Mouse (Mus musculus) forebrain, embryonic 10.5 days (tissue): Measurements from ENCODE around the gene Atf5. TPM values are rescaled to one million over a fixed set of nuclear protein-coding genes. Genes with fewer than 3 reads are reported as not detected.

Experiments used
- DNase-seq: peaks from one replicate; pipeline ENCODE4 v3.0.0-alpha.2; 2017; ENCODE audit warnings: low spot score; ENCODE audit errors: extremely low spot score
- H3K27ac ChIP-seq: fragments of 300-500 bp; sonication (generic); 2 replicates; pipeline ENCODE4 v1.5.1; 2016; ENCODE audit warnings: mild to moderate bottlenecking
- H3K27me3 ChIP-seq: fragments of 300-500 bp; sonication (generic); 2 replicates; pipeline ENCODE4 v1.6.1; 2016; ENCODE audit warnings: mild to moderate bottlenecking; ENCODE audit not compliant: poor library complexity, severe bottlenecking
- H3K36me3 ChIP-seq: fragments of 300-500 bp; sonication (generic); replicated peaks from 2 replicates; pipeline ENCODE4 v1.6.1; 2016; ENCODE audit warnings: mild to moderate bottlenecking, moderate library complexity
- H3K4me1 ChIP-seq: fragments of 300-500 bp; sonication (generic); 2 replicates; pipeline ENCODE4 v1.6.1; 2016
- H3K4me3 ChIP-seq: fragments of 300-500 bp; sonication (generic); 2 replicates; pipeline ENCODE4 v1.5.1; 2016; ENCODE audit warnings: mild to moderate bottlenecking, moderate library complexity
- H3K9me3 ChIP-seq: fragments of 300-500 bp; sonication (generic); 2 replicates; pipeline ENCODE4 v1.6.1; 2016; ENCODE audit warnings: mild to moderate bottlenecking, moderate library complexity
- WGBS: fragments of 180-500 bp; shearing (Covaris S2); methylation state at CpG from one replicate; pipeline ENCODE4 v1.1.7; 2016; 5-methylcytosine and 5-hydroxymethylcytosine counted together
- polyA plus RNA-seq: library from polyadenylated mRNA; unstranded; fragments of >200 nt; fragmentation: Nextera tagmentation; extraction: Ambion mirVana; gene quantifications from 2 replicates; pipeline ENCODE4 v1.2.1, GENCODE M21; 2016

Atf5 gene
- polyA plus RNA-seq, 1 experiment from 2014 or later, result 3.3 TPM

DNA sequence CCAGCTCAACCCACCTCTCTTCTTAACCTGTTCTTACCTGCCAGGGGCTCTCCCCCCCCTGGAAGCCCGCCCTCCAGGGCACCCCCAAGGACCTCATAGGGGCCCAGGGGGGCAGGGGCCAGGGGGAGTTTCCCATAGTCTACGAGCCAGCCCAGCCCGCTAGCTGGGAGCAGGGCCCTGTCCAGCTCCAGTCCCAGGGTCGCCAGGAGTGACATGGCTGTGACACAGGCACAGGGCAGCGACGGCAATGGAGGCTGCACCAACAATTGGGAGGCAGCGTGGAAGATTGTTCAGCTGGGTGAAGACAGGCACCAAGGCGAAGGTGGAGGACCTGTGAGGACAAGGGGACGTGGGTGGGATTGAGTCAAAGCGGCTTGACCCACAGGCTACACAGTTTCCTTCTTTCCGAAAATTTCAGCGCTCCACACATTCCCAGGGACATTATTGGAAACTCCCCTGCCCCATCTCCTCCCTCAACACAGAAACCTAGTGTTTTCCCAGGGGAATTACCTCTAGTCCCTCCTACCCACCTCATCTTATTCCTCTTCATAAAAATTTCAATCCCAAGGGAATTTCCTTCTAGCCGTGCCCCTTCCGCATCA, 1.4 kb downstream of the Atf5 start:
- peak overlapping the region; percentile 90 for H3K4me3 ChIP-seq
- 31% methylated on average over 14 of the region's 14 CpGs for WGBS
- H3K4me1 ChIP-seq, result peaks cover 45% of the 10 kb centered on the region
- no peaks in the 10 kb centered on the region for H3K27me3 ChIP-seq
- H3K9me3 ChIP-seq, result no peaks in the 10 kb centered on the region
- DNase-seq, result no peak
- peaks cover 65% of the 10 kb centered on the region for H3K36me3 ChIP-seq
- H3K27ac ChIP-seq, result peak overlapping the region; percentile 99

DNA sequence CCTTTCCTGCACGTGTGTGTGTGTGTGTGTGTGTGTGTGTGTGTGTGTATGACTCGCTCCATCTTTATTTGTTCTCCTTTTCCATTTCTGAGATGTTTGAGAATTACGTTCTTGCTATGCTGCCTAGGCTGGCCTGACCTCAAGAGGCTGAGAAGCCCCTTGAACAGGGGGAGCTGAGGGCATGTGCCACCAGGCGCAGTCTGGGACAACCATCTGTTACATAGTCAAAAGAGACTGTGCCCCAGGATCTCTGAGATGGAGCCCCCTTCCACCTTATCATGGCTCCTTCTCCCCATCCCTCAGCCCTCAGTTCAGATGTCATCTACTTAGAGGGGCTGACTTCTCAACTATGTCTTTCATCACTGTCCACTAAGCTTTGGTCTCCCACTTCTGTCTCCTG, 2.0 kb downstream of the Atf5 start:
- no peak for DNase-seq
- Histone ChIP-seq H3K4me1 (peaks cover 39% of the 10 kb centered on the region), H3K36me3 (peaks cover 58% of the 10 kb centered on the region)

DNA sequence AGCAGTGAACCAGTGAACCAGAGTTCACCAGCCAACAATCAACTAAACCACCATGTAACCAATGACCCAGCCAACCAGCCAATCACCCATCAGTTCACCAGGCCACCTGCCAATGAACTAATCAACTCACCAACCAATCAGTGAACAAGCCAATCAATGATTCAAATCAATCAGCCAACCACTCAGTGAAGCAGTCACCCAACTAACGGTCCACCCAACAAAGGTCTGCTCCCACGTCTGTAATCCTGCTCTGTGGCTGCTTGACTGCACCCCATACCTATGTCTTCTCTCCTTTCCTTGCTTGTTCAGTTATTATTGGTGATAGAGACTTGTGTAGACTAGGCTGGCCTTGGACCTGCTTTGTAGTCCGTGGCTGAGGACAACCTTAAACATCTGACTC, 2.5 kb downstream of the Atf5 start:
- H3K27me3 ChIP-seq, result no peaks in the 10 kb centered on the region
- peaks cover 34% of the 10 kb centered on the region for H3K4me1 ChIP-seq
- H3K27ac ChIP-seq, result no peak overlapping the region
- no peak overlapping the region for H3K4me3 ChIP-seq
- H3K36me3 ChIP-seq, result peaks cover 54% of the 10 kb centered on the region
- DNase-seq, result no peak
- WGBS, result 92% methylated on average over 3 of the region's 3 CpGs
- no peaks in the 10 kb centered on the region for H3K9me3 ChIP-seq

More for the DNA sequence above, 2.0 kb downstream of the Atf5 start:
- H3K27ac ChIP-seq, result peak overlapping the region; percentile 99
- peak overlapping the region; percentile 90 for H3K4me3 ChIP-seq
- no peaks in the 10 kb centered on the region for H3K27me3 ChIP-seq
- no peaks in the 10 kb centered on the region for H3K9me3 ChIP-seq
- WGBS, result 91% methylated on average over 4 of the region's 4 CpGs

DNA sequence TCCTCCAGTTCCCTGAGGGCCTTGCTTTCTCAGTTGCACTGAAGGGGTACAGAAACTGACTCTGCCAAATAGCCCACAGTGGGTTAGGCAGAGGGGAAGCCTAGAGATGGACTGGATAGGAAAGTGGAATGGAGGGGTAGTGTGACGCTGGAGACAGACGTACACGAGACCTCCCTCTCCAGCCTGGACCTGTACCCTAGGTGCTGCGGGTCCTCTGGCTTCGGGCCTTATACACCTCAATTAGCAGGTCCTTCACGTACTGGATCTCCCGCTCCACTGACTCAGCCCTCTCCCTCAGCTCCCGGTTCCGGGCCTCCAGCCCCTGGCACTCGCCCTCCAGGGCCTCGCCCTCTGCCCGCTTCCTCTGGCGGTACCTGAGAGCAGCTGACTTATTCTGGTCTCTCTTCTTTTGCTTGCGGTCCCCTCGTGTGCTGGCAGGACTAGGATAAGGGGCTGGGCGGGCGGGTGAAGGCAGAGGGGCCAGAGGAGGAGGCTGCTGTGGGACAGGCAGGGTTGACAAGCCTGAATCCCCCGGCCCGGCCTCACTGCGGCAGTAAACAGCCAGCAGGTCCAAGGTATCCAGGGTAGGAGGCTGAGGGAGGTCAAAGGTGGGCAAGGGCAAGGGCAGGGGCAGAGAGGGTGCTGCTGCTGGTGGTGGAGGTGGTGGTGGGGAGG, 3.7 kb downstream of the Atf5 start:
- H3K36me3 ChIP-seq, result peaks cover 42% of the 10 kb centered on the region
- DNase-seq, result no peak
- H3K4me3 ChIP-seq, result no peak overlapping the region
- H3K27ac ChIP-seq, result no peak overlapping the region
- no peaks in the 10 kb centered on the region for H3K27me3 ChIP-seq
- 94% methylated on average over 20 of the region's 20 CpGs for WGBS
- peaks cover 22% of the 10 kb centered on the region for H3K4me1 ChIP-seq
- no peaks in the 10 kb centered on the region for H3K9me3 ChIP-seq

DNA sequence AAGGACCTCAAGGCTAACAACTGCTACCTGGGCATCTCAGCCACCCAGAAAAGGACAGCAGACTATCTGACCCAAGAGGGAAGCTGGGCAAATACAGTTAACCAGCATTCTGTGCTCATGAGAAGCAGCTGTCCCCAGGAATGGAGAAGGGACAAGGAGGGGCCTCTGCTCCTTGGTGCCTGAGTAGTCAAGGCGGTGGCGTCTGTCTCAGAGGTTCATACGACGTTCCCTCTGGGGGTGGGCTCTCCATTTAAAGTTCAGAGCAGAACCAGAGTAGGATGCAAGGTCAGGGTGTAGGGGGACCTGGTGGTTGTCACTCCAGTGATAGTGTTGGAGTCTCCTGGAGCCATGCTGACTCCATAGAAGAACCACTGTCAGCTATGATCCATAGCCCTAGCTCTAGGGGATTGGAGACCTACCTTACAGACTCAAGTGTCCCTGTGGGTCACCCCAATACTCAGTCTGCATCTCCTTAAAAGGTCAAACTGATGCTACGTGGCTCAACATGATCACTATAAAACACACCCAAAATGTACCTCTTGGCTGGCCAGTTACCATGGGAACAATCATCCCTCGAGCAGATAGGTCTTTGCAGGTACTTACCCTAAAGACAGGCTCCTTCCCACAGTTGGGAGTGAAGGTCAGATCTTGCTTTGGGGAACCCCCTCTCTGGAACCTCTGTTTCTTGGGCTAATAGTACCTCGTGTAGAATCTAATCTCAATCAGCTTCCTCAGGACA, 5.5 kb downstream of the Atf5 start:
- no peak for DNase-seq
- WGBS, result 90% methylated on average over 7 of the region's 7 CpGs
- Histone ChIP-seq H3K4me1 (peaks cover 16% of the 10 kb centered on the region), H3K4me3 (no peak overlapping the region), H3K9me3 (no peaks in the 10 kb centered on the region), H3K36me3 (peaks cover 42% of the 10 kb centered on the region), H3K27ac (no peak overlapping the region), H3K27me3 (no peaks in the 10 kb centered on the region)

DNA sequence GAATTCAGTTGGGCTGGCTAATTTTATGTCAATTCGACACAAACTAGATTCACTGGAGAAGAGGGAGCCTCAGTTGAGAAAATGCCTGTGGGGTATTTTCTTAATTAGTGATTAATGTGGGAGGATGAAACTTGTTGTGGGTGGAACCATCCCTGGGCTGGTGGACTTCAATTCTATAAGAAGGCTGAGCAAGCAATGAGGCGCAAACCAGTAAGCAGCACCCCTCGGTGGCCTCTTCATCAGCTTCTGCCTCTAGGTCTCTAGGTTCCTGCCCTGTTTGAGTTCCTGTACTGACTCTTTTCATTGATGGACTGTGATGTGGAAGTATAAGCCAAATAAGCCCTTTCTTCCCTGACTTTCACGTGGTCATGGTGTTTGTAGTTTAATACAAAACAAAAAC, 6.1 kb downstream of the Atf5 start:
- H3K27me3 ChIP-seq, result no peaks in the 10 kb centered on the region
- peaks cover 42% of the 10 kb centered on the region for H3K36me3 ChIP-seq
- 83% methylated on average over 4 of the region's 4 CpGs for WGBS
- peaks cover 14% of the 10 kb centered on the region for H3K4me1 ChIP-seq
- H3K4me3 ChIP-seq, result no peak overlapping the region
- DNase-seq, result no peak
- H3K9me3 ChIP-seq, result no peaks in the 10 kb centered on the region
- H3K27ac ChIP-seq, result no peak overlapping the region

DNA sequence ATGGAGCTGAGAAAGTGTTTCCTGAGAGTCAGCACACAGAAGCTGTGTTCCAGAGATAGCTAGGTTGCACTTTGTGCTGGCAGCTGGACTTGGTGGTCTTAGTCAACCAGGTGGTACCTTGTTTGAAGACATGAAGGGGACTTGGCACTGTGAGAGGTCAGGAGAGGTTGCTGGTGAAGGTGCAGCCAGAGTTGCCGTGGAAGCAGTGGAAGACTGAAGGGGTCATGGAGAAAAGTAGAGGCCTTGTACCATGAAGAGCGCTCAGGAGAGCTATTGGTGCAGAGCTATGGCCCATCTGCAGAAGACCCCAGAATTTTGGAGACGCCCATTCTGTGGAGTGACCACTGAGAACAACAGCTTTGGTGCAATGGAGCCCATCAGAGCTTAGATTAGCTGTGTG, 7.0 kb downstream of the Atf5 start:
- no peak for DNase-seq
- Histone ChIP-seq H3K4me3 (no peak overlapping the region), H3K4me1 (peaks cover 5% of the 10 kb centered on the region), H3K27ac (no peak overlapping the region), H3K9me3 (no peaks in the 10 kb centered on the region), H3K36me3 (peaks cover 38% of the 10 kb centered on the region), H3K27me3 (no peaks in the 10 kb centered on the region)
- WGBS, result 90% methylated on average over 3 of the region's 3 CpGs

DNA sequence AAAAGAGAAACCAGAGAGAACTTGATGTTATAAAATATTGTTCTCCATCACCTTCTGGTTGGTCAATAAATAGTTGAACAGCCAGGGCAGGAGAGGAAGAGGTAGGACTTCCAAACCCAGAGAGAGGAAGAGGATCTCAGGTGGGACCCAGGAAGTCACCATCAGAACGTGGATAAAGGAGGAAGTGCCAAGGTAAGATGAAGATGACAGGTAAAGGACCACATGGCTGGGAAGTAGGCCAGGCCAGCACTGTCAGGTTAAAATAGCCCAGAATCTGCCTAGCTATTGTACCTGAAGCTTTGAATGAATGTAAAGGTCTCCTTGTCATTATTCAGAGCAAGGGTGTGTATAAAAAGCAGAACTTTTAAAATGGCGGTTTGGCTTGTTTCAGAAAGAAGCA, 7.5 kb downstream of the Atf5 start:
- H3K27ac ChIP-seq, result no peak overlapping the region
- 91% methylated on average over 2 of the region's 2 CpGs for WGBS
- H3K4me1 ChIP-seq, result 0 out of 2 replicates have a peak, but pooled peaks cover under 1% of the 10 kb centered on the region

DNA sequence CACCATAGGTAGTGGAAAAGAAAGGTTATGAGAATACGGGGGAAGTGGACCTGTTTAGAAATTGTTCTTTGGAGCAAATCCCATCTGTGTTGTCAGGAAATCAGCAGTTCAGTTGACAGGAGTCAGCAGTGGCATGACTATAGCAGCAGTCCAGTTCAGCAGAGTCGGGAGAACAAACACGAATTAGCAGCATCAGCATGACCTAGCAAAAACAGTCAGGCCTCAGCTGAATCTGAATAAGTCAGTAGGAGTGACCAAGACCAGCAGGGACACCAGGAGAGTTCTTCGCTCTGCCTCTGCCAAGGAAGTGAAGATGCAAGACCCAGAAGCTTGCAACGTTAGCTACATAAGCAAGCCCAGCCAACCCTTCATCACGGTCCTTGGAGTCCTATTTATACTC, 23.7 kb downstream of the Atf5 start:
- DNase-seq, result no peak
- Histone ChIP-seq H3K4me3 (no peak overlapping the region), H3K4me1 (no peaks in the 10 kb centered on the region), H3K27ac (no peak overlapping the region), H3K27me3 (no peaks in the 10 kb centered on the region), H3K36me3 (no peaks in the 10 kb centered on the region), H3K9me3 (peaks cover 24% of the 10 kb centered on the region)
- 88% methylated on average over 6 of the region's 6 CpGs for WGBS

More for the DNA sequence above, 7.5 kb downstream of the Atf5 start:
- Histone ChIP-seq H3K9me3 (no peaks in the 10 kb centered on the region), H3K36me3 (peaks cover 33% of the 10 kb centered on the region), H3K4me3 (no peak overlapping the region), H3K27me3 (no peaks in the 10 kb centered on the region)
- DNase-seq, result no peak

DNA sequence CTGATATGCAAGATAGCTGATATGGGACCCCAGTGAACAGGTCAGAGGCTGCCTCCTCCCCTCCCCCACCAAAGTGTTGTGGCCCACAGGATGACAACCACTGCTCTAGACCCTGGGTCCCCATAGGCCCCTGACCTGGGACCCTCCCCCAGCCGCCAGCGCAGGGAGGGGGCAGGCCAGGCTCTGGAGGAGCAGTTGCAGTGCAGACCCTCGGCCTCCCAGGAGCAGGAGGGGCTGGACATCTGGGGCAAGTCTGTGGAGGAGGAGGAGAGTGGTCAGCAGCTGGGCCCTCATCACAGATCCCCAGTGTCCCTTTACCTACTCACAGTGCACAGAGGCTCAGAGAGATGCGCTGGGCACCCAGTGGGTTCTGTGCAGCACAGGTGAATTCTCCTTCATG, 26.4 kb downstream of the Atf5 start:
- WGBS, result 66% methylated on average over 4 of the region's 4 CpGs
- Histone ChIP-seq H3K27me3 (no peaks in the 10 kb centered on the region), H3K9me3 (peaks cover 17% of the 10 kb centered on the region), H3K4me3 (no peak overlapping the region), H3K36me3 (no peaks in the 10 kb centered on the region), H3K4me1 (no peaks in the 10 kb centered on the region), H3K27ac (no peak overlapping the region)
- no peak for DNase-seq

DNA sequence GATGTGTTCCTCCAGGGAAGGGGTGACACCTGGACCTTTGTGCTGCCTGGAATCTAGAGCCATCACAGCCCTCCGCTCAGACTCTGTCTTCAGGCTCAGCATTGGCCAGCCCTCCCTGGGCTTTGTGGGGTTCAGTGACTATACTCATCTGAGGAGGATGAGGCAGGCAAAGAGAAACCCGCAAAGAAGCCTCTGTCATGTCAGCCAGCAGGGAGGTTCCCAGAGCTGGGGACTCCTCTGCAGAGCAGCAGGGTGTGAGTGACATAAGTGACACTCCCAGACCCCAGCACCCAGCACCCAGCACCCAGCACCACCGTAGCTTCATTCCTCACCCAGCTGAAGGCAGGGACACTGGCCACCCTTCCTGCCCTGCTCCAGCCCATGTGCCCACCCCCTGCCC, 26.9 kb downstream of the Atf5 start:
- Histone ChIP-seq H3K27me3 (no peaks in the 10 kb centered on the region), H3K4me1 (no peaks in the 10 kb centered on the region), H3K4me3 (no peak overlapping the region), H3K36me3 (no peaks in the 10 kb centered on the region), H3K9me3 (peaks cover 17% of the 10 kb centered on the region), H3K27ac (no peak overlapping the region)
- DNase-seq, result no peak
- WGBS, result 77% methylated on average over 3 of the region's 3 CpGs

DNA sequence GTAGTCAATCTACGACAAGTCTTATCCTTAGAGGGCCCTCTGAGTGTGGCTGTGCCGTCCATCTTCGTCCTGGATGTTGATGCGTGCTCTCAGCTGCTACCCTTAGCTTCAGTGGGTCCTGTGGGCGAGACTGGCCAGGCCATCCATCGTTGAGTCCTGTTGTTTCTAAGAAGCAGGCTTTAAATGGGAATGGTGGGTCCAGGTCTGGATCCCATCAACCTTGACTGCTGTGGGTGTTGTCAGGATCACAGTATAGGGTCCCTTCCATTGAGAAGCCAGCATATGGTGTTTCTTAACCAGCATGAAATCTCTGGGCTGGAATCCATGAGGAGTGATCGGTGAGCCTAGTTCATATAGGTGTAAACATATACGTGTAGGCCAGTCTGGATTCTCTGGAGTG, 36.4 kb downstream of the Atf5 start:
- no peak overlapping the region for H3K27ac ChIP-seq
- no peak for DNase-seq
- peaks cover 25% of the 10 kb centered on the region for H3K36me3 ChIP-seq
- WGBS, result 90% methylated on average over 8 of the region's 8 CpGs
- H3K9me3 ChIP-seq, result no peaks in the 10 kb centered on the region
- no peaks in the 10 kb centered on the region for H3K27me3 ChIP-seq
- H3K4me1 ChIP-seq, result no peaks in the 10 kb centered on the region
- no peak overlapping the region for H3K4me3 ChIP-seq

DNA sequence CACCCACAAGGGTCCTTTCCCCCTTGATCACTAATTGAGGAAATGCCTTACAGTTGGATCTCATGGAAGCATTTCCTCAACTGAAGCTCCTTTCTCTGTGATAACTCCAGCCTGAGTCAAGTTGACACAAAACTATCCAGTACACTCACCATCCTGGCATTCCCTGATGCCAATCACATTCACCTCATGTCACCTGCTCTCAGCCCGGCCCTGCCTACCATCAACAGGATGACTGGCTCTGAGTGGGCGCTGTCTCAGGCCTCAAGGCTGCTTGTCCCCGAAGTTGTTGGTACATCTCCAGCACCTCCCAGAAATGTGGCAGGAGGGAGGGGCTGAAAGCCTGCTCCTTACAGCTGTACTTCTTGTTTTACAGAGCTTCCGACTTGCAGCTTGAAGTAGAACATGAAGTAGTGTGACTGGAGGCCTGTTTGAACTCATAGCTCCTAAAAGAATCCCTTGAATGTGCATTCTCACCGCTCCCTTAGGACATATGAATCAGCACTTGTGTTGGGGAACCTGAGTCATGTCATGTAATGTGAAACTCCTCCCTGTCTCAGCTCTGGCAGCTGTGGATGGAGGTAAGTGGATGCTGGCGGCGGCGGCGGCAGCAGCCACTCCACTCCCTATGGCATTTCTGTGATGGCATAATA, 39.5 kb downstream of the Atf5 start:
- H3K4me1 ChIP-seq, result no peaks in the 10 kb centered on the region
- H3K36me3 ChIP-seq, result peaks cover 49% of the 10 kb centered on the region
- no peaks in the 10 kb centered on the region for H3K27me3 ChIP-seq
- no peaks in the 10 kb centered on the region for H3K9me3 ChIP-seq
- no peak overlapping the region for H3K27ac ChIP-seq
- 95% methylated on average over 9 of the region's 9 CpGs for WGBS
- no peak for DNase-seq
- H3K4me3 ChIP-seq, result no peak overlapping the region
